ENCODE assay signal across 8 mouse cellular contexts in the genomic region with DNA sequence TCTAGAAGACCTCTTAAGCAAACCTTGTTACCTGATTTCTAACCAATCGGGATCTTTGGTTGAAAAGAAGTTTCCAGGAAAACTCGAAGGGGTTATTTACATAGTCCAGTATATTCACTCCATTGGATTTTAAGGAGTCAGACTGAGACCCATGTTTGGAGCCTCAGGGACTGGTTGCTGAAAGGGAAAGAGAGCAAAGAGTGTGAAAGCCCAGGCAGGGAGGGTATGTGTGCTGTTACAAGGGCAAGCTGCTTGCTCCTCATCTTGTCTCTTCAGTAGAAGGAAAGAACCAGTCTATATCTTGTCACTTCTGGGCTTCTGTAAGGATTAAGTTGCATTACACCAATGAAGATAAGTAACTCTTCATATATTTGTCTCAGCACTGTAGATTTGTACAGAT. TPM values are rescaled to one million over a fixed set of nuclear protein-coding genes. Genes with fewer than 3 reads are reported as not detected.
DNase-seq lines count a peak whose midpoint lies in the region; ATAC-seq lines count a peak whose summit lies in the region.

No protein-coding gene starts in this region.

- 8% methylated on average over 2 of the region's 2 CpGs for WGBS in kidney, embryonic 14.5 days
- 2% methylated on average over 2 of the region's 2 CpGs for WGBS in hindbrain, embryonic 13.5 days
- 4% methylated on average over 2 of the region's 2 CpGs for WGBS in midbrain, embryonic 13.5 days

- DNase-seq in kidney, postnatal 36 days, result no peak
- peak; percentile 37 for DNase-seq in adipocyte (ENCODE audit: low spot score)
- no peak for DNase-seq in ovary, postnatal 10 days (ENCODE audit: low spot score)
- DNase-seq in frontal cortex, postnatal 14 days (ENCODE audit: low spot score in 2 of 2), result no peak
- DNase-seq in right cerebral cortex, postnatal 4 days, result no peak

- H3K27ac ChIP-seq in kidney, embryonic 14.5 days (ENCODE audit: low read depth, low read length), result no peak overlapping the region; the same call in 1 of the 2 replicates
- peak overlapping the region; percentile 95; the same call in 1 of the 2 replicates for H3K27ac ChIP-seq in hindbrain, embryonic 13.5 days
- H3K27ac ChIP-seq in midbrain, embryonic 13.5 days, result no peak overlapping the region

- H3K9me3 ChIP-seq in kidney, embryonic 14.5 days (ENCODE audit: control insufficient read depth, low read length), result no peaks in the 10 kb centered on the region
- no peaks in the 10 kb centered on the region for H3K9me3 ChIP-seq in hindbrain, embryonic 13.5 days
- no peaks in the 10 kb centered on the region for H3K9me3 ChIP-seq in midbrain, embryonic 13.5 days

- H3K4me1 ChIP-seq in kidney, embryonic 14.5 days (ENCODE audit: control insufficient read depth, insufficient read depth, low read length), result peaks cover 18% of the 10 kb centered on the region
- peaks cover 19% of the 10 kb centered on the region for H3K4me1 ChIP-seq in hindbrain, embryonic 13.5 days (replicated peaks)
- peaks cover 18% of the 10 kb centered on the region for H3K4me1 ChIP-seq in midbrain, embryonic 13.5 days (replicated peaks)

- H3K27me3 ChIP-seq in kidney, embryonic 14.5 days (ENCODE audit: control insufficient read depth, insufficient read depth, low read length), result no peaks in the 10 kb centered on the region
- no peaks in the 10 kb centered on the region for H3K27me3 ChIP-seq in hindbrain, embryonic 13.5 days
- no peaks in the 10 kb centered on the region for H3K27me3 ChIP-seq in midbrain, embryonic 13.5 days

- peak overlapping the region; percentile 88 for H3K4me3 ChIP-seq in kidney, embryonic 14.5 days (ENCODE audit: low read length)
- peak overlapping the region; percentile 91 for H3K4me3 ChIP-seq in hindbrain, embryonic 13.5 days
- peak overlapping the region; percentile 77 for H3K4me3 ChIP-seq in midbrain, embryonic 13.5 days (replicated peaks)

- no peak for ATAC-seq in kidney, embryonic 14.5 days (ENCODE audit: low FRiP score, low TSS enrichment)
- no peak for ATAC-seq in hindbrain, embryonic 13.5 days (ENCODE audit: low FRiP score)
- no peak for ATAC-seq in midbrain, embryonic 13.5 days

- H3K9ac ChIP-seq in kidney, embryonic 14.5 days (ENCODE audit: low read depth, low read length), result peak overlapping the region; percentile 84
- H3K9ac ChIP-seq in hindbrain, embryonic 13.5 days, result peak overlapping the region; percentile 94
- peak overlapping the region; percentile 92 for H3K9ac ChIP-seq in midbrain, embryonic 13.5 days (replicated peaks)

- H3K36me3 ChIP-seq in kidney, embryonic 14.5 days (ENCODE audit: control insufficient read depth, insufficient read depth, low read length), result no peaks in the 10 kb centered on the region
- no peaks in the 10 kb centered on the region for H3K36me3 ChIP-seq in hindbrain, embryonic 13.5 days
- H3K36me3 ChIP-seq in midbrain, embryonic 13.5 days, result no peaks in the 10 kb centered on the region

- H3K4me2 ChIP-seq in kidney, embryonic 14.5 days (replicated peaks; ENCODE audit: low read depth, low read length), result peak overlapping the region; percentile 77
- peak overlapping the region; percentile 80 for H3K4me2 ChIP-seq in hindbrain, embryonic 13.5 days
- H3K4me2 ChIP-seq in midbrain, embryonic 13.5 days (replicated peaks), result peak overlapping the region; percentile 69

RNA-seq across cellular contexts. Expression of a gene that starts 1.3 kb away (rescaled TPM):
- polyA plus RNA-seq in kidney, embryonic 14.5 days (2014; fragmentation: Nextera tagmentation; extraction: Ambion mirVana), result 16.4 and 20.4 TPM in 2 replicates
- 24.3 and 24.7 TPM in 2 replicates for polyA plus RNA-seq in hindbrain, embryonic 13.5 days (2015; fragmentation: Nextera tagmentation; extraction: Ambion mirVana)
- 24.5 and 25.7 TPM in 2 replicates for polyA plus RNA-seq in midbrain, embryonic 13.5 days (2015; fragmentation: Nextera tagmentation; extraction: Ambion mirVana)

RNA-seq across cellular contexts. Expression of a gene that starts 1.5 kb away (rescaled TPM):
- 12.6 and 13.9 TPM in 2 replicates for polyA plus RNA-seq in kidney, embryonic 14.5 days (2014; fragmentation: Nextera tagmentation; extraction: Ambion mirVana)
- 14.3 TPM in 2 replicates for polyA plus RNA-seq in hindbrain, embryonic 13.5 days (2015; fragmentation: Nextera tagmentation; extraction: Ambion mirVana)
- 14.4 and 16.3 TPM in 2 replicates for polyA plus RNA-seq in midbrain, embryonic 13.5 days (2015; fragmentation: Nextera tagmentation; extraction: Ambion mirVana)
